Mouse (Mus musculus) midbrain, embryonic 10.5 days (tissue): ENCODE measurements at regions not wholly inside any gene's neighbourhood (a gene's known extent, or its start where the extent isn't known, plus 50 kb on each side); places are given as distances from the start of the nearest gene placed in this dataset.

Source experiments
- DNase-seq: peaks from one replicate; pipeline ENCODE4 v3.0.0-alpha.2; 2017; ENCODE audit warnings: low spot score
- H3K27ac ChIP-seq: fragments of 300-500 bp; sonication (generic); replicated peaks from 2 replicates; pipeline ENCODE4 v1.5.1; 2016; ENCODE audit warnings: mild to moderate bottlenecking
- H3K27me3 ChIP-seq: fragments of 300-500 bp; sonication (generic); 2 replicates; pipeline ENCODE4 v1.6.1; 2016; ENCODE audit warnings: low read depth, mild to moderate bottlenecking; ENCODE audit not compliant: poor library complexity, severe bottlenecking
- H3K36me3 ChIP-seq: fragments of 300-500 bp; sonication (generic); 2 replicates; pipeline ENCODE4 v1.6.1; 2016; ENCODE audit warnings: mild to moderate bottlenecking, moderate library complexity
- H3K4me1 ChIP-seq: fragments of 300-500 bp; sonication (generic); 2 replicates; pipeline ENCODE4 v1.6.1; 2016
- H3K4me3 ChIP-seq: fragments of 300-500 bp; sonication (generic); 2 replicates; pipeline ENCODE4 v1.5.1; 2016; ENCODE audit warnings: mild to moderate bottlenecking, moderate library complexity
- H3K9me3 ChIP-seq: fragments of 300-500 bp; sonication (generic); replicated peaks from 2 replicates; pipeline ENCODE4 v1.6.1; 2016; ENCODE audit warnings: mild to moderate bottlenecking
- WGBS: fragments of 180-500 bp; shearing (Covaris S2); methylation state at CpG from one replicate; pipeline ENCODE4 v1.1.7; 2016; 5-methylcytosine and 5-hydroxymethylcytosine counted together

- peak; percentile 60 for DNase-seq
- H3K9me3 ChIP-seq = no peaks in the 10 kb centered on the region
- no peak overlapping the region for H3K27ac ChIP-seq
- H3K4me1 ChIP-seq = peaks cover 2% of the 10 kb centered on the region; the same call in 1 of the 2 replicates
- 57% methylated on average over 29 of the region's 29 CpGs for WGBS
- H3K36me3 ChIP-seq = no peaks in the 10 kb centered on the region
- no peak overlapping the region for H3K4me3 ChIP-seq
- H3K27me3 ChIP-seq = no peaks in the 10 kb centered on the region
These were observed 96.7 kb upstream of the Psmd7 start for GRCm38 (mm10) chr8:107684721-107685691.

- Histone ChIP-seq H3K9me3 (no peaks in the 10 kb centered on the region), H3K4me3 (no peak overlapping the region), H3K4me1 (peaks cover 2% of the 10 kb centered on the region; the same call in 1 of the 2 replicates), H3K27ac (no peak overlapping the region), H3K27me3 (no peaks in the 10 kb centered on the region), H3K36me3 (no peaks in the 10 kb centered on the region)
- no peak for DNase-seq
- WGBS = 68% methylated on average over 5 of the region's 5 CpGs
These were observed 98.7 kb upstream of the Psmd7 start for GRCm38 (mm10) chr8:107686936-107687335.

GRCm38 (mm10) chr8:107687529-107687928, 99.3 kb upstream of the Psmd7 start:
- no peaks in the 10 kb centered on the region for H3K9me3 ChIP-seq
- H3K4me1 ChIP-seq = peaks cover 2% of the 10 kb centered on the region; the same call in 1 of the 2 replicates
- 93% methylated on average over 9 of the region's 9 CpGs for WGBS
- no peak overlapping the region for H3K27ac ChIP-seq
- DNase-seq = no peak
- no peaks in the 10 kb centered on the region for H3K27me3 ChIP-seq
- H3K36me3 ChIP-seq = no peaks in the 10 kb centered on the region
- no peak overlapping the region for H3K4me3 ChIP-seq

- no peak for DNase-seq
- Histone ChIP-seq H3K36me3 (no peaks in the 10 kb centered on the region), H3K27me3 (no peaks in the 10 kb centered on the region), H3K27ac (no peak overlapping the region), H3K4me1 (peaks cover 2% of the 10 kb centered on the region; the same call in 1 of the 2 replicates), H3K4me3 (no peak overlapping the region), H3K9me3 (no peaks in the 10 kb centered on the region)
- 95% methylated on average over 10 of the region's 10 CpGs for WGBS
These were observed 100.8 kb upstream of the Psmd7 start for GRCm38 (mm10) chr8:107689020-107689419.

- Histone ChIP-seq H3K4me1 (peaks cover 2% of the 10 kb centered on the region; the same call in 1 of the 2 replicates), H3K27me3 (no peaks in the 10 kb centered on the region), H3K9me3 (no peaks in the 10 kb centered on the region), H3K36me3 (no peaks in the 10 kb centered on the region), H3K27ac (no peak overlapping the region), H3K4me3 (no peak overlapping the region)
- no peak for DNase-seq
- WGBS = 95% methylated on average over 4 of the region's 4 CpGs
These were observed 103.0 kb upstream of the Psmd7 start for GRCm38 (mm10) chr8:107691251-107691650.

- H3K36me3 ChIP-seq = no peaks in the 10 kb centered on the region
- H3K27ac ChIP-seq = no peak overlapping the region
- H3K9me3 ChIP-seq = no peaks in the 10 kb centered on the region
- no peak overlapping the region for H3K4me3 ChIP-seq
- H3K4me1 ChIP-seq = peaks cover 27% of the 10 kb centered on the region
- H3K27me3 ChIP-seq = no peaks in the 10 kb centered on the region
- 79% methylated on average over 20 of the region's 20 CpGs for WGBS
- DNase-seq = no peak
These were observed 108.4 kb upstream of the Psmd7 start for GRCm38 (mm10) chr8:107696384-107697346.

GRCm38 (mm10) chr8:107699307-107699706, 111.0 kb upstream of the Psmd7 start:
- DNase-seq = no peak
- Histone ChIP-seq H3K27me3 (no peaks in the 10 kb centered on the region), H3K36me3 (no peaks in the 10 kb centered on the region), H3K9me3 (no peaks in the 10 kb centered on the region), H3K4me3 (no peak overlapping the region), H3K4me1 (peaks cover 27% of the 10 kb centered on the region), H3K27ac (no peak overlapping the region)
- WGBS = 38% methylated on average over 7 of the region's 7 CpGs

- no peaks in the 10 kb centered on the region for H3K36me3 ChIP-seq
- H3K4me1 ChIP-seq = peaks cover 27% of the 10 kb centered on the region
- H3K27me3 ChIP-seq = no peaks in the 10 kb centered on the region
- no peak overlapping the region for H3K27ac ChIP-seq
- 77% methylated on average over 3 of the region's 3 CpGs for WGBS
- no peak overlapping the region for H3K4me3 ChIP-seq
- no peaks in the 10 kb centered on the region for H3K9me3 ChIP-seq
- DNase-seq = no peak
These were observed 111.5 kb upstream of the Psmd7 start for GRCm38 (mm10) chr8:107699759-107700158.

GRCm38 (mm10) chr8:107715901-107716300, 127.6 kb upstream of the Psmd7 start:
- Histone ChIP-seq H3K9me3 (no peaks in the 10 kb centered on the region), H3K27me3 (no peaks in the 10 kb centered on the region), H3K4me3 (no peak overlapping the region), H3K27ac (no peak overlapping the region), H3K36me3 (no peaks in the 10 kb centered on the region), H3K4me1 (no peaks in the 10 kb centered on the region)
- 84% methylated on average over 10 of the region's 10 CpGs for WGBS
- no peak for DNase-seq

GRCm38 (mm10) chr8:107717856-107718255, 129.6 kb upstream of the Psmd7 start:
- Histone ChIP-seq H3K36me3 (no peaks in the 10 kb centered on the region), H3K9me3 (no peaks in the 10 kb centered on the region), H3K4me1 (no peaks in the 10 kb centered on the region), H3K4me3 (no peak overlapping the region), H3K27ac (no peak overlapping the region), H3K27me3 (no peaks in the 10 kb centered on the region)
- 90% methylated on average over 13 of the region's 13 CpGs for WGBS
- no peak for DNase-seq

GRCm38 (mm10) chr8:107719656-107720055, 131.4 kb upstream of the Psmd7 start:
- no peak for DNase-seq

GRCm38 (mm10) chr8:107726716-107727115, 138.5 kb upstream of the Psmd7 start:
- no peak overlapping the region for H3K27ac ChIP-seq
- no peaks in the 10 kb centered on the region for H3K27me3 ChIP-seq
- no peak overlapping the region for H3K4me3 ChIP-seq
- DNase-seq = no peak
- H3K4me1 ChIP-seq = no peaks in the 10 kb centered on the region
- WGBS = 100% methylated on average over 1 of the region's 1 CpGs
- no peaks in the 10 kb centered on the region for H3K36me3 ChIP-seq
- H3K9me3 ChIP-seq = no peaks in the 10 kb centered on the region

More at GRCm38 (mm10) chr8:107719656-107720055, 131.4 kb upstream of the Psmd7 start:
- WGBS = 73% methylated on average over 3 of the region's 3 CpGs
- Histone ChIP-seq H3K9me3 (no peaks in the 10 kb centered on the region), H3K4me1 (no peaks in the 10 kb centered on the region), H3K27ac (no peak overlapping the region), H3K27me3 (no peaks in the 10 kb centered on the region), H3K36me3 (no peaks in the 10 kb centered on the region), H3K4me3 (no peak overlapping the region)
